Mouse (Mus musculus): ENCODE data around the gene Crybb3.
"Not testable (repeated sequence)": the region's sequence is repeated elsewhere in the genome, so short reads cannot be mapped to it uniquely, and the experiment has no call there.

Gene Crybb3

DNA sequence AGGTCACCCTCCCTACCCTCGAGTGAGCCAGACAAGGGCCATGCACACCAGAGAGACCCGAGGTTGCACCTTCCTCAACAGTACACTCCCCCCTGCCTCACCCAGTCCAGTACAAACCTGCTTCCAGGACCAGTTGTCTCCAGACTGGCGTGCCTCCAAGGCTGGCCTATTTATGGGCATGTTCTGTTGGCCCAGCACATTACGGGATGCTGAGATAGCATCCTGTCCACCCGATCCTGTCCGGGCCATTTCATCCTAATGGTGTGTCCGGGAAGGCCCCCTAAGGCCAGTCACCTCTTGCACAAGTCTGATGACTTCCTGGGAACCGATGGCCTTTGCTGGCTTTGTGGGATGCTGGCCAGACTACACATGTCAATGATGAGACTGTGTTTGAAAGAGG is at the start of gene Crybb3:
TSS of gene Crybb3 (minus strand) at position 146 of the 400 bp plus-strand sequence.
- DNase-seq (ENCODE audit: low spot score) = peak; percentile 68

DNA sequence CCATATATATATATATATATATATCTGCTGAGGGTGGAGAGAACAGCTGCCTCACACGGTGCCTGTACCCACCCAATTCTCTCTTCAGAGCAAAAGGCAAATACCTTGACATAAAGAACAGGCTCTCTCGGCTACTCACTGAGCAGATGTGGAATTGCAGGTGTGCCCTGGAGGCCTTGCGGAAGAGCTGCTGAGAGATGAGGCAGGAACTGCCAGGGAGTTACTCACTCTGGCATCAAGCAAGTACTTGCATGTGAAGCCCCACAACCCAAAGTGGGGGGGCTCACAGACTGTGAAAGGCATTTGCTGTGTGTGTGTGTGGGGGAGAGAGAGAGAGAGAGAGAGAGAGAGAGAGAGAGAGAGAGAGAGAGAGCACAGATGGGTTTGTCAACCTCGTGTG is 47.0 kb upstream of the Crybb3 start:
- DNase-seq (ENCODE audit: low spot score) = no peak

DNA sequence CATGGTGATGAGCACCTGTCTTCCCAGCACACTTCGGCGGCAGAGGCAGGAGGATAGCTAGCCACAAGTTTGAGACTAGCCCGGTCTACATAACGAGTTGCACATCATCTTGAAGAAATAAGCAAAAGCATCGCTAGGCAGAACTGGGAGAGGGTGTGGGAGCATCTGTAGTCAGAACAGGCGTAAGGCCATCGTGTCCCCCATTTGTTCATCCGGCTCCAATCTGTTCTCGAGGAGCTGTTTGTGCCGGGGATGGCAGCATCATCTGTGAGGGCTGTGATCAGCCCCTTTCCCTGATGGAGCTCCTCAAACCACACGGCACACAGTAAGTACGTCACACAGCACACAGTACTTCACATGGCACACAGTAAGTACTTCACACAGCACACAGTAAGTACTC is 45.1 kb upstream of the Crybb3 start:
- no peak for DNase-seq (ENCODE audit: low spot score)

DNA sequence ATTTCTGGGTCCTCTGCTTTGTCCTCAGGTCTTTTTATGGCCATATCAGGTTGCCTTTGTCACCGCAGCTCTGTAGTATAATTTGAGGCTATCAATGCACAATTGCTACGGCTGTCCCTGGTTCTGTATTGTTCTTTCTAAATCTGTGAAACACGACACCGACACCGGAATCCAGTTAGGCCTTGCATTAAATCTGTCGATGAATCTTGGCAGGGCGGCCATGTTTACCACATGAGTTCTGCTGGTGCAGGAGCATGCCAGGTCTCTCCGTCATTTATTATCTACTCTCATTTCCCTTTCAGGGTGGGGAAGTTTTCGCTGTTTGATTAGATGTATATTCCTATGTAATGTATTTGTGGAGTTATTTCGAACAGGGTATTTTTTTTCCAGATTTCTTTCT is 42.3 kb upstream of the Crybb3 start:
- DNase-seq (ENCODE audit: low spot score) = no peak

DNA sequence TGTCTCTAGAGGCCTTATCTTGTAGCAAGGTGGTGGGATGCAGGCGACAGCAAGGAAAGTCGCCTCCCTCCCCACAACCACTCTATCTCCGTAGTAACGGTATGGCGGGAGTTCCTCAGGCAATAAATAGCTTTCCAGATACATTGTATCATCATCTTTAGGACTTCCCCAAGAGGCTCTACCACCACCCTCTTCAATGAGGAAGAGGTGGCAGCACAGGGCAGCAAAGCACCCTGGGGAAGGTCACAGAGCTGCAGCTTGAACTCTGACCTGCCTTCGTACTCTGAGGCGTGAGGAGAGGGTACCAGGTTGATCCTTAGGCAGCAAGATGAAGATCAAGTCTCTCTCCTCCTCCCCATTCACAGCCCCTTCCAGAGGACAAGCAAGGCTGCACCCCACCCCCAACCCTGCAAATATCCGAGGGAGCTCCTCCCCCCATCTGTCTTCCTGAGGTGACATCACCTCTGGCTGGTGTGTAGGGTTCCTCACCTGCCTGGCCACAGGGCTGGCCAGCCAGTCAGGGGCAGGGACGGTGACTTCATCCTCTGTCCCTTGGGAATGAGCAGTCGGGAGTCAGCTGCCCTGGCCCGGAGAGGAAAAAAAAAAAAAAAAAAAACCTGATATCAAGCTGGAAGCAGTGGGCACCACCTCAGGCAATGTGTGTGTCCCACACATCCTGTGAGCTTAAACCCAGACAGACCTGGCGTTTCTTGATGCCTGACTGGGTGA is 41.1 kb upstream of the Crybb3 start:
- DNase-seq (ENCODE audit: low spot score) = no peak

DNA sequence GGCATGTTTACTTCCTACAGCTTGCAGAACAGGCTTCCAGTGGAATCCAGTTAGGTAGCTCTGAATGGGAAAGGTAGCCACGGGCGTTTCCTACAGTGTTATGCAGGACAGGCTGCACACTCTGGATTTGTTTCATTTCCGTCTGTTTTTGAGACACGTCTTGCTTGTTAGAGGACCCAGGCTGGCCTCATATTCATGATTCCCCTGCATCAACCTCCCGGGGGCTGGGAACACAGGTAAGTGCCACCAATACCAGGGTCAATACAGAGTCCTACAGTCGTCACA is 40.1 kb upstream of the Crybb3 start:
- DNase-seq (ENCODE audit: low spot score) = no peak

DNA sequence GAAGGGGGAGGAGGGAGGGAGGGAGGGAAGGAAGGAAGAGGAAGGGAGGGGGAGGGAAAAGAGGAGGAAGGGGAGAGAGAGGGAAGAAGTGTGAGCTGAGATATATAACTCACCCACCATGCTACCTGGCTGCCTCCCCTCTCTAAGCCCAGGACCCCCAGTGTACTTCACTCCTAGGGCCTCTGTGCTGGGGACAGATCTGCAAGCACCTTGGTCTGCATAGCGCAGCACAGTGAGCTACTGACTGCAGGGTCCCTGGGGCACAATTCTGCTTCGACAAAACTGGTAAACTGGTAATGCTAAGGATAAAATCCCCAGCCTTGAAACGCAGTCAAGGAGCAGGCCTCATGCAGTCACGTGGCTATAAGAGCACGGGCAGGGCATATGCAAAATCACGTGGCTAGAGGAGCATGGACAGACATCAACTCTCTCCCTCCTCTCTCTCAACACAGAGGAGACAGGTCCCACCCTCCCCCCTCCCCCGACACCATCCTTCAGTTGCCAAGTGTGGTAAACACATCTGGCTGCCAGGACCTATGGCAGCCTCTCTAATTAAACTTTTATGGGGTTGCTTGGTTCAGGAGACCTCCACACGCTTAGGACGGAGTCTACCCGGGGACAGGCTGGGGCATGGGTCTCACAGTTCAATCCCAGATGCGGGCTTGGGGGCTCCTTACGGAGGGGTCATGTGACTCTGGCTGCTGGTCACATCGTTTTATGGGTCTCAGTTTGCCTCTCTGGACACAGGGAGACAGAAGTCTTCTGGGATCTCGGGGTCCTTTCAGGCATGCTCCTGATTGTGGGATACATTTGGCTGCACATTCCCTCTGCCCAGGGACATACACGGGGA is 39.6 kb upstream of the Crybb3 start:
- no peak for DNase-seq (ENCODE audit: low spot score)

DNA sequence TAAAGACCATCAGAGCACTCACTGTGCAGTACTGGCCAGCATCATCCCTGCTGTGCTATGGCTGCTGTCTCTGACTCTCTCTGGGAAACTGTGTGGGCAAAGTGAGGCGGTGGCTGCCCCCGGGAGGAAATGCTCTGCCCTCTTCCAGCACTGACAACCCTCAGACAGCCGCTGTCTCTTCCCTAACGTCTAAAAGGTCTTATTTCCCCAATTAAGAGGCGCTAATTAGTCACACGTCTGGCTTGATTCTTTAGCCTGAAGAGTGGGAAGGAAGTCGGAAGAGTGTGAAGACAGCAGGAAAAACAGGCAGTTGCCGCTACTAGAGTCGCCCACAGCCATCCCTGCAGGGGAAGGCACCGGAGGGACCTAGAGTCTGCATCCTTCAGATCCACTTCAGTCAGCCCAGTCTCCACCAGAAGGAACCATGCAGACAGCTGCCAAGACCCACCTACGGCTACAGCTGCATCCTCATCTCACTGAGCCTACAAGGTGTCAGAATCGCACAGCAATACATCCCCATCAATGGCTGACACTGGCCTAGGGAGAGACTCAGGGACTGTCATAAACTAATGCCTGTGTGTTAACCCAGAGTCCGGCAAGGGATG is 38.6 kb upstream of the Crybb3 start:
- no peak for DNase-seq (ENCODE audit: low spot score)

DNA sequence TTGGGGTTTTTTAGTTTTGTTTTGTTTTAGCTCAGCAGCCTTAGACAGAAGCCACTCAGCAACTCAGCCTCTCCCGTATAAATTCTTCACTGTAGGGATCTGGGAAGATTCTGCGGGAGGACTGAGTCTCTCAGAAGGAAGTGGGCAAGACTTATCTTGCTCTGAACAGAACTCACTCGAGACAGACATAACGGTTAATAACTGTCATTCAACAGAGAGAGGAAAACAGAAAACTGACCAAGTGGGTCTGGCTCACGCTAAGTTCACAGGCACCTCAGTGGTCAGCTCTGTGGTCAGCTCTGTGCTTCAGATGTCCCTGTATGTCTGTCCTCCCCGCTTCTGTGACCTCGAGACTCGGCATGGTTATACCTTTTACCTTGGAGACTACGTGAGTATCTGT is 37.9 kb upstream of the Crybb3 start:
- no peak for DNase-seq (ENCODE audit: low spot score)

DNA sequence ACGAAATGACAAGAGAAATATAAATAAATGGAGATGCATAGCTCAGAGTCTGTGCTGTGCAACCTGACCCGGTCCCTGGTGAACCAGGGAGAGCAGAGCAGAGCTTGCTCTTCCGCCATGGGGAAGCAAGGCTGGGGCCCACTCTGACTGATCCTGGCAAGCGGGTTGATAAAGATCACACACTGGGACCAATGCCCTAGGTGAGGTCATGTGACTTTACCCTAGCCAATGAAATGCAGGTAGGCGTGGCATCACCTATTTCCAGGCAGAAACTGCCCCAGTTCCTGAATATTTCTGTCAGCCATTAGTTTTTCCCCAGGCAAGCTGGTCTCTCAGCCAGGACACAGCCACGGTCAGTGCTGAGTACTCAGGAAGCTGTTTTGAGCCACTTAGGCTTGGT is 37.3 kb upstream of the Crybb3 start:
- no peak for DNase-seq (ENCODE audit: low spot score)

DNA sequence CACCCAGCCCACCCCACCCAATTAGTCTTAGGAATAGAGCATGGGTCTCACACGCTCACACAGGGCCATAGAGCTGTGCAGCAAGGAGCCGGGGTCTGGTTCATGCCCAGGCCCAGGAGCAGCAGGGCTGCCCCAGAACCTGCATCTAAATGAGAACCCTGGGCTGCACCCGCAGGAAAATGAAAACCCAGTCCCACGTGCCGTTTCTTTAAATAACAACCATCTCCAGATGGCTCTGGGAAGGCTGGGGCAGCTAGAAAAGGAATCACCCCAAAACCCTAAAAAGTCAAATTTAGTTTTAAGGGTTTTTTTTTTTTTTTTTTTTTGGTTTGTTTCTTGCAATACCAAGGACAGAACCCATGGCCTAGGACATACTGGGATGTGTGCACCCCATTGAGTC is 36.0 kb upstream of the Crybb3 start:
- no peak for DNase-seq (ENCODE audit: low spot score)

DNA sequence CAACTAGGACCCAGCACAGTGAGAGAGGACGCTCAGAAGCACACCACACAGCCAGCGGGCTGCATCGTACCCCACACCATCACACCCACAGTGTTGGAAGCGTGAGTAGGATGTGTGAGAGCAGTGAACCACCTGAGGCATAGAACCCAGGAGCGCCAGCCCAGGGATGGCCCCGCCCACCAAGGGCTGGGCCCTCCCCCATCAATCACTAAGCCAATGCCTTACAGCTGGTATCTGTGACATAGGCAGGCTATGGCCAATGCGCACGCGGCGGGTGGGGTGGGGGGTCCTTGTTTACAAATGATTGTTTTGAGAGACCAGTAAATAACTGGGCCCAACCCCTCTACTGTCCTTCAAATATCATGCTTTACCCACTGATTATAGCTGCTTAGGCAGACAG is 34.5 kb upstream of the Crybb3 start:
- no peak for DNase-seq (ENCODE audit: low spot score)

DNA sequence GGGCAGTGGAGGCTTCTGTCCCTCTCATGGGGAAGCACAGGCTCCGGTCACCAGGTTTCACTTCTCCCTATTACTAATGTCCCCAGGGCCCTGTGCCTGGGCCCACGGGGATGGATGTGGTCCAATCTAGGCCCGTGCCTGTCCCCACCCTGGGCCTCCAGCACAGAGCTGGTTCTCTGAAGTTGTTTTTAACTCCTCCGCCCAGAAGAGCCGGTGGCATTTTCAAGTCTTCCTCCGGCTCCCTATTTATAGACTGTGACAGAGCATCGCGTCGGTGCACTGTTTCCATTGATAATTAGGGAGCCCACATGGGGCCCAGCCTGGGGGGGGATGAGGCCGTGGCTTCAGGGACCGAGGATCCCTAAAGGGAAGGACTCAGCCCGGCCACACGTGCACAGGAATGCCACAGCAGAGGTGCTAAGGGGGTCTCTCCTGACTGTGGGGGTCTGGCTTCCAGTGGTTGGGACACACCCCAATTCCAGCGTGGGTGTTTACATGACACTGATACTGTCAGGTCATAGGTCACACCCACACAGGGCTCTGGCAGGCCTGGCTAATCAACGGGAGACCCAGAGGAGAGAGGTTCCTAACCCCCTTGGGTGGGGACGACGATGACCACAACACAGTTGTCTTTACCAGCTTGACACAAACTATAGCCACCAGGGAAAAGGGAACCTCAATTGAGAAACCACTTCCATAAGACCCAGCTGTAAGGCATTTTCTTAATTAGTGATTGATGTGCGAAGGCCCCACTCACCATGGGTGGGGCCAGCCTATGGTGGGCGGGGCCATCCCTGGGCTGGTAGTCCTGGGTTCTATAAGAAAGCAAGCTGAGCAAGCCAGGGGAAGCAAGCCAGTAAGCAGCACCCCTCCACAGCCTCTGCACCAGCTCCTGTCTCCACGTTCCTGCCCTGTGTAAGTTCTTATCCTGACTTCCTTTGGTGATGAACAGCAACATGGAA is 33.2 kb upstream of the Crybb3 start:
- DNase-seq (ENCODE audit: low spot score) = no peak

DNA sequence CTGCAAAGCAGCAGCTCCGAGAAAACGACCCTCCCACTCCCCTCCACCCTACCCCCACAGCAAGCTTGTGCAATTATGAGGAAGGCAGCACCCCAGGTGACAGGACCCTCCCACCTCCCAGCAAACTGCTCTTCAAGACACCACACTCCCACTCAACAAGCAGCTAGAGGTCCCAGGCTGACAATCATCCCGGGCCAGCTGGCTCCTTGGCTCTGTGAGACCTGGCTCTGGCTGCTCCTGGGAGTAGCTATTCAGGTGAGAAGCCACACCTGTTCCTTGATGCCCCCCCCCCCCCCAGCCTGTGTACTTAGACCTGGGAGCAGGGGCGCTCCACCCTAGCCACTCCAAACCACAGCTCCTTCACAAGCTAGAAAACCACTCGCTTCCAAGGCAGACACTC is 31.7 kb upstream of the Crybb3 start:
- no peak for DNase-seq (ENCODE audit: low spot score)

DNA sequence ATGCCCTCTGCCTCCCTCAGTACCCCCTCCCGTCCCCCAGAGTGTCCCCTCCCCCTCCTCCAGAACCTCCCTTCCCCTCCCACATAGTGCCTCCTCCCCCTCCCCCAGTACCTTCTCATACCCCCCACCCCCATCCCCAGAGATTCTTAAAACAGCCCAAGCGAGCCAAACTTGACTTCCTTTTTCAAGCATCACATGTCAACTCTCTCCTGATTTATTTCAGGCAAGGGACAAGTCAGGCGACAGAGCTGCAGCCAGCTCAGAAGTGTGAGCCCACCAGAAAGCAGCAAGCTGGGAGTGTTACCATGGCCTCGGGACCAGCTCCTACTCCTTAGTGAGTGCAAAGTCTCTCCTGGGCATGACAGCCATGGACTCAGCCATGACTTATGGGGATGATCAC is 30.0 kb upstream of the Crybb3 start:
- DNase-seq (ENCODE audit: low spot score) = no peak

DNA sequence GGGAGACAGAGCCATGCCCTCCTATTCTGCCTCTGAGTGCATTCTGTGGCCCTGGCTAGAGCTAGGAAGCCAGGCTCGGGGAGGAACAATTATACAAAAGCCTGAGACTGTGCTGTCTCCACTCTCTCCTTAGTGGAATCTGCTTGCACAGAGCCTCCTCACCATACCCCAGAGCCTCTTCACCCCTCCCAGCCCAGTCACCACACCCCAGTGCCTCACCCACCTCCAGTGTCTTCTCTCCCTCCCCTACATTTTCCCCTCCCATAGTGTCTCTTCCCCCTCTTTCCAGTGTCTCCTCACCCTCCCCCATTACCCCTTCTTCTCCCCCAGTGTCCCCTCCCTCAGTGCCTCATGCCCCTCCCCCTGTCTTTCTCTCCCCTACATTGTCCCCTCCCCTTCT is 29.5 kb upstream of the Crybb3 start:
- no peak for DNase-seq (ENCODE audit: low spot score)

DNA sequence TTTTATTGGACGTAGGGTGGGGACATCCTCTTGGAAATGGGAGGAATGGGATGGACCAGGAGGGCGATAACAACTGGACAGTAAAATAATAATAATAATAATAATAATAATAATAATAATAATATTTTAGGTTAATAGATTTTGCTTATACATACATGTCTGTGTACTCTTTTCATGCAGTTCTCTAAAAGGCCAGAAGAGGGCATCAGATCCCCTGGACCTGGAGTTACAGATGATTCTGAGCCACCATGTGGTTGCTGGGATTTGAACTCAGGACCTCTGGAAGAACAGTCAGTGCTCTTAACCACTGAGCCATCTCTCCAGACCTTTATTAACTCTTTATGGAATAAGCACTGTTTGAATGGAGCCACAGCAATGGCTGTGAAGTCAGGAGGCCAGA is 28.3 kb upstream of the Crybb3 start:
- DNase-seq (ENCODE audit: low spot score) = not testable (repeated sequence)

DNA sequence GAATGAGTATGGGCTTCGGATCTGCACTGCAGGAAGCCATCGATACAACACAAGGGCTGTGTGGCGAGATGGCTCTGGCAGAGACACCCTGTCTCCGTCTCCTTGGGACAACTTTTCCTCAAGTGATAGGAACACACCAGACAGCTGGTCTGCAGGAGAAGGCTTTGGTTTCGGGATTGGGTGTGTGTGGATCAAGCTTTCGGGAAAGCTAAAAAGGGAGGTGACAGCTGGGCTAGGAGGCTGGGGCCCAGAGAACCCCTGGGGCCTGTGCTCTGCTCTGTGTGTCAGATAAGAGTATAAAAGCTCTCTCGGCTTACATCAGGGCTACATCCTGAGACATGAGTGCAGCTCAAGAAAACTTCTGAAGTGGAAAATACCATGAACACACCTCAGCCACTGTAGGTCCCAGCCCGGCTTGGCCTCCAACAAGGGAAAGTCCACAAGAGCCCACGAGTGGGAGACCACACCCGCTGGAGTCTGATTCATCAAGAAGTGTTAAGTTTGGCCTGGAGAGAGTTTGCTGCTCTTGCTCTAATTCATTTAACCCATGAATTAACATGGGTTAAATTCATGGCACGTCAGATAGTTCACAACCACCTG is 26.9 kb upstream of the Crybb3 start:
- no peak for DNase-seq (ENCODE audit: low spot score)

DNA sequence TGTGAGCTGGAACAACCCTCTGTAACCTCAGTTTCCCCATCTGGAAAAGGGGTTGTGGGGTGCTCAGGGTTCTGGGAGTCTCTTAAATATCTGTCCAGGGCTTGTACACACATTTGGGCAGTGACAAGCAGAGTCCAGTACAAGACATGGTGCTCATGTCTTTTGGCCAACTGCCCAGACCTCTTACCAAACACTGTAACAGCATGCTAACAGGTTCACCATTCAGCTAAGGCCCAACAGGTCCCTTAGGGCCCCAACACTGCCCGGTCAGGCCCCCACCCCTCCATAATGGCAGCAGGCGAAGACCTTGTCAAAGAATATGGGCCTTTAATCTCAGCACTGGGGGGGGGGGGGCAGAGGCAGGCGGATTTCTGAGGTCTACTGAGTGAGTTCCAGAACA is 26.3 kb upstream of the Crybb3 start:
- DNase-seq (ENCODE audit: low spot score) = no peak

DNA sequence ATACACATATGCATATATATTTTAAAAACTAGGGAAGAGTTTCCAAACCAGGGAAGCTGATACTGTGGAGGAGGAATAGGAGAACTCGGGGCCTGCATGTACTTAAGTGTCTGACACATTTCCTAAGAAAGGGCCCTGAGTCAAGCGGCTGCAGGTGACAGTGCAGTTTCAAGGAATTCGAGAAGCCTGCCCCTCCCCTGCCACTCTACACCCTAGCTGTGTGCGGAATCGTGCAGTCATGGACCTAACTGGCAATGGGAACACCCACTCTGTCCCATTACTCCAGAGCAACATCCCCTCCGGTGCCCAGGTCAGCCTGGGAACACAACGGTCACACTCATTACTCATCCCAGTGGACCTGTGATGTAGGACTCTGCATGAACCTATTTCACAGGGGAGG is 25.2 kb upstream of the Crybb3 start:
- DNase-seq (ENCODE audit: low spot score) = no peak

DNA sequence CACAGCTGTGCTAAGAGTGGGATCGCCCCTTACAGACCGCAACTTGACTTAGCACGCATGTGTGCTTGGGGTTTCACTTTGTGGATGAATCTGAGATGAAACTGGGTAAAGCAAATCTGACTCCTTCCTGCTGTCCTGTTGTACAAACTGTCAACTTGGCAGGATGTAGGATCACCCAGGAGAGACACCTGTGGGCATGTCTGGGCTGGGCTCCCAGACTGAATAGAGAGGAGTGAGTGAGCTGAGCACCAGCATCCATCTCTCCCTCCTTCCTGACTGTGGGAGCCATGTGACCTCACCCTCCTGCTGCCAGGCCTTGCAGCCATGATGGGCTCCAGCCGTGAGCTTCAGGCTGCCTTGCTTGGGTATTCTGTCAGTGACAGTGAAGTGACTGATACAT is 24.1 kb upstream of the Crybb3 start:
- no peak for DNase-seq (ENCODE audit: low spot score)

DNA sequence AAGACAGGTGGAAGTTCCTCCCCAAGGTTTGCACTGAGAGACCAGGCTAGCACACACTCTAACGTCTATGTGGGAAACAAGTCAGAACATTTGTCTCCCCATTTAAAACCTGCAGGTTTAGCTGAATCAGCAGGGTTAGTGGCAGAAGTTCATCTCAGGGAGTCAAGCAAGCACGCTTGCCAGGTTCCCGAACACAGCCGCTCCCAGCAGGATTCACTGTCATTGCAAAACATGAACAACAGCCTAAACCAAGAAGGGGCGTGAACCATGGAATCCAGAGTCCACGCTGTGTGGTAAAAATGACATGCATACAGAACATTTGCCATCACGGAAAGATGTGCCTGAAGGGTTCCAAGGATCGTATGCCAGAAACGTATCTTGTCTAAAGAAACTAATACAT is 23.7 kb upstream of the Crybb3 start:
- no peak for DNase-seq (ENCODE audit: low spot score)

Data from testis, postnatal 10 days (tissue).